Mouse (Mus musculus): ENCODE data around the gene Urb1. TPM values are rescaled to one million over a fixed set of nuclear protein-coding genes. Genes with fewer than 3 reads are reported as not detected.
"Not testable (repeated sequence)": the region's sequence is repeated elsewhere in the genome, so short reads cannot be mapped to it uniquely, and the experiment has no call there.

The Urb1 gene
- polyA plus RNA-seq, 1 experiment from 2014 or later: 6.2 TPM

GRCm38 (mm10) chr16:90826457-90826856 is 16.2 kb upstream of the Urb1 start, which contains the start of gene Eva1c:
Eva1c (plus strand) TSS chr16:90826719.
- no peak for ATAC-seq
- Histone ChIP-seq H3K4me2 (ENCODE audit: low read depth, low read length) (no peak within 1 kb of the TSS), H3K27ac (ENCODE audit: low read length) (no peak within 1 kb of the TSS), H3K4me3 (ENCODE audit: low read length) (no peak within 1 kb of the TSS), H3K9me3 (ENCODE audit: control insufficient read depth, low read length) (no peaks in the 10 kb centered on the region), H3K27me3 (replicated peaks; ENCODE audit: control insufficient read depth, insufficient read depth, low read length) (peaks cover 13% of the 10 kb centered on the region), H3K4me1 (ENCODE audit: control insufficient read depth, insufficient read depth, low read length) (peaks cover 15% of the 10 kb centered on the region), H3K9ac (ENCODE audit: low read depth, low read length) (no peak within 1 kb of the TSS), H3K36me3 (ENCODE audit: control insufficient read depth, insufficient read depth, low read length) (no peaks in the 10 kb centered on the region)
- WGBS: 63% methylated on average over 7 of the region's 7 CpGs

- 82% methylated on average over 5 of the region's 5 CpGs for WGBS
- Histone ChIP-seq H3K36me3 (ENCODE audit: control insufficient read depth, insufficient read depth, low read length) (no peaks in the 10 kb centered on the region), H3K27ac (ENCODE audit: low read length) (no peak overlapping the region), H3K4me1 (ENCODE audit: control insufficient read depth, insufficient read depth, low read length) (peaks cover 12% of the 10 kb centered on the region), H3K4me3 (ENCODE audit: low read length) (no peak overlapping the region), H3K9ac (ENCODE audit: low read depth, low read length) (no peak overlapping the region), H3K27me3 (replicated peaks; ENCODE audit: control insufficient read depth, insufficient read depth, low read length) (peaks cover 9% of the 10 kb centered on the region), H3K4me2 (ENCODE audit: low read depth, low read length) (no peak overlapping the region), H3K9me3 (ENCODE audit: control insufficient read depth, low read length) (no peaks in the 10 kb centered on the region)
- ATAC-seq: no peak
These were observed 15.8 kb upstream of the Urb1 start for GRCm38 (mm10) chr16:90826041-90826440.

- H3K27ac ChIP-seq (ENCODE audit: low read length); H3K36me3 ChIP-seq (ENCODE audit: control insufficient read depth, insufficient read depth, low read length); H3K4me2 ChIP-seq (ENCODE audit: low read depth, low read length); ATAC-seq; H3K9me3 ChIP-seq (ENCODE audit: control insufficient read depth, low read length); H3K27me3 ChIP-seq (replicated peaks; ENCODE audit: control insufficient read depth, insufficient read depth, low read length); H3K4me3 ChIP-seq (ENCODE audit: low read length); H3K4me1 ChIP-seq (ENCODE audit: control insufficient read depth, insufficient read depth, low read length); H3K9ac ChIP-seq (ENCODE audit: low read depth, low read length): not testable (repeated sequence)
- 72% methylated on average over 4 of the region's 4 CpGs for WGBS
These were observed 13.8 kb upstream of the Urb1 start for GRCm38 (mm10) chr16:90823986-90824385.

GRCm38 (mm10) chr16:90822981-90823380 is 12.8 kb upstream of the Urb1 start:
- 64% methylated on average over 7 of the region's 7 CpGs for WGBS
- Histone ChIP-seq H3K9me3 (ENCODE audit: control insufficient read depth, low read length) (no peaks in the 10 kb centered on the region), H3K4me3 (ENCODE audit: low read length) (no peak overlapping the region), H3K36me3 (ENCODE audit: control insufficient read depth, insufficient read depth, low read length) (no peaks in the 10 kb centered on the region), H3K27me3 (replicated peaks; ENCODE audit: control insufficient read depth, insufficient read depth, low read length) (no peaks in the 10 kb centered on the region), H3K9ac (ENCODE audit: low read depth, low read length) (no peak overlapping the region), H3K27ac (ENCODE audit: low read length) (no peak overlapping the region), H3K4me1 (ENCODE audit: control insufficient read depth, insufficient read depth, low read length) (no peaks in the 10 kb centered on the region), H3K4me2 (ENCODE audit: low read depth, low read length) (no peak overlapping the region)
- ATAC-seq: no peak

- Histone ChIP-seq H3K27ac (ENCODE audit: low read length) (no peak overlapping the region), H3K4me2 (ENCODE audit: low read depth, low read length) (no peak overlapping the region), H3K36me3 (ENCODE audit: control insufficient read depth, insufficient read depth, low read length) (no peaks in the 10 kb centered on the region), H3K4me3 (ENCODE audit: low read length) (no peak overlapping the region), H3K9ac (ENCODE audit: low read depth, low read length) (no peak overlapping the region), H3K4me1 (ENCODE audit: control insufficient read depth, insufficient read depth, low read length) (no peaks in the 10 kb centered on the region), H3K27me3 (replicated peaks; ENCODE audit: control insufficient read depth, insufficient read depth, low read length) (no peaks in the 10 kb centered on the region), H3K9me3 (ENCODE audit: control insufficient read depth, low read length) (no peaks in the 10 kb centered on the region)
- 84% methylated on average over 10 of the region's 10 CpGs for WGBS
- no peak; the same call in 1 of the 2 replicates for ATAC-seq
These were observed 12.2 kb upstream of the Urb1 start for GRCm38 (mm10) chr16:90822284-90822935.

- Histone ChIP-seq H3K36me3 (ENCODE audit: control insufficient read depth, insufficient read depth, low read length) (no peaks in the 10 kb centered on the region), H3K4me3 (ENCODE audit: low read length) (no peak overlapping the region), H3K9me3 (ENCODE audit: control insufficient read depth, low read length) (no peaks in the 10 kb centered on the region), H3K4me2 (ENCODE audit: low read depth, low read length) (no peak overlapping the region), H3K9ac (ENCODE audit: low read depth, low read length) (no peak overlapping the region), H3K27ac (ENCODE audit: low read length) (no peak overlapping the region), H3K27me3 (replicated peaks; ENCODE audit: control insufficient read depth, insufficient read depth, low read length) (no peaks in the 10 kb centered on the region), H3K4me1 (ENCODE audit: control insufficient read depth, insufficient read depth, low read length) (no peaks in the 10 kb centered on the region)
- 71% methylated on average over 14 of the region's 14 CpGs for WGBS
- peak; percentile 76 for ATAC-seq
These were observed 11.0 kb upstream of the Urb1 start for GRCm38 (mm10) chr16:90821046-90821697.

- H3K4me2 ChIP-seq (ENCODE audit: low read depth, low read length): no peak overlapping the region
- H3K4me3 ChIP-seq (ENCODE audit: low read length): no peak overlapping the region
- 63% methylated on average over 6 of the region's 6 CpGs for WGBS
- H3K36me3 ChIP-seq (ENCODE audit: control insufficient read depth, insufficient read depth, low read length): no peaks in the 10 kb centered on the region
- H3K9me3 ChIP-seq (ENCODE audit: control insufficient read depth, low read length): no peaks in the 10 kb centered on the region
- no peaks in the 10 kb centered on the region for H3K27me3 ChIP-seq (replicated peaks; ENCODE audit: control insufficient read depth, insufficient read depth, low read length)
- ATAC-seq: peak; percentile 75
- H3K4me1 ChIP-seq (ENCODE audit: control insufficient read depth, insufficient read depth, low read length): no peaks in the 10 kb centered on the region
- no peak overlapping the region for H3K27ac ChIP-seq (ENCODE audit: low read length)
- no peak overlapping the region for H3K9ac ChIP-seq (ENCODE audit: low read depth, low read length)
These were observed 10.1 kb upstream of the Urb1 start for GRCm38 (mm10) chr16:90820326-90820725.

- Histone ChIP-seq H3K27ac (ENCODE audit: low read length) (no peak overlapping the region), H3K9me3 (ENCODE audit: control insufficient read depth, low read length) (no peaks in the 10 kb centered on the region), H3K4me3 (ENCODE audit: low read length) (no peak overlapping the region), H3K9ac (ENCODE audit: low read depth, low read length) (no peak overlapping the region), H3K4me1 (ENCODE audit: control insufficient read depth, insufficient read depth, low read length) (peaks cover 4% of the 10 kb centered on the region; the same call in 1 of the 2 replicates), H3K36me3 (ENCODE audit: control insufficient read depth, insufficient read depth, low read length) (no peaks in the 10 kb centered on the region), H3K4me2 (ENCODE audit: low read depth, low read length) (no peak overlapping the region), H3K27me3 (replicated peaks; ENCODE audit: control insufficient read depth, insufficient read depth, low read length) (no peaks in the 10 kb centered on the region)
- no peak for ATAC-seq
- 79% methylated on average over 5 of the region's 5 CpGs for WGBS
These were observed 1.9 kb upstream of the Urb1 start for GRCm38 (mm10) chr16:90812086-90812485.

- Histone ChIP-seq H3K9me3 (ENCODE audit: control insufficient read depth, low read length) (no peaks in the 10 kb centered on the region), H3K27ac (ENCODE audit: low read length) (peak overlapping the region; percentile 61), H3K4me3 (ENCODE audit: low read length) (peak overlapping the region; percentile 87), H3K9ac (ENCODE audit: low read depth, low read length) (peak overlapping the region; percentile 62), H3K27me3 (replicated peaks; ENCODE audit: control insufficient read depth, insufficient read depth, low read length) (no peaks in the 10 kb centered on the region), H3K4me2 (ENCODE audit: low read depth, low read length) (peak overlapping the region; percentile 62), H3K4me1 (ENCODE audit: control insufficient read depth, insufficient read depth, low read length) (peaks cover 4% of the 10 kb centered on the region; the same call in 1 of the 2 replicates), H3K36me3 (ENCODE audit: control insufficient read depth, insufficient read depth, low read length) (no peaks in the 10 kb centered on the region)
- ATAC-seq: peak; percentile 27
- WGBS: 46% methylated on average over 11 of the region's 11 CpGs
These were observed 573 bp upstream of the Urb1 start for GRCm38 (mm10) chr16:90810716-90811256.
